Mouse (Mus musculus) neural tube, embryonic 14.5 days (tissue): ENCODE measurements at regions not wholly inside any gene's neighbourhood (a gene's known extent, or its start where the extent isn't known, plus 50 kb on each side); places are given as distances from the start of the nearest gene placed in this dataset.

Experiments used
- ATAC-seq: fragments of 200-750 bp; cut with Nextera tagmentation; 2 replicates; pipeline ENCODE4 v1.8.0; 2017; ENCODE audit warnings: low read depth, mild to moderate bottlenecking, moderate TSS enrichment, moderate library complexity
- H3K27ac ChIP-seq: fragments of 300-500 bp; sonication (generic); 2 replicates; pipeline ENCODE4 v1.5.1; 2014; ENCODE audit warnings: low read depth, mild to moderate bottlenecking, control low read depth, low read length, moderate library complexity, mixed read lengths
- H3K27me3 ChIP-seq: fragments of 300-500 bp; sonication (generic); 2 replicates; pipeline ENCODE4 v1.6.1; 2014; ENCODE audit warnings: low read length; ENCODE audit not compliant: control insufficient read depth, insufficient read depth
- H3K36me3 ChIP-seq: fragments of 300-500 bp; sonication (generic); 2 replicates; pipeline ENCODE4 v1.6.1; 2014; ENCODE audit warnings: low read length, mixed read lengths; ENCODE audit not compliant: control insufficient read depth, insufficient read depth
- H3K4me1 ChIP-seq: fragments of 300-500 bp; sonication (generic); 2 replicates; pipeline ENCODE4 v1.6.1; 2014; ENCODE audit warnings: low read length; ENCODE audit not compliant: control insufficient read depth, insufficient read depth
- H3K4me2 ChIP-seq: fragments of 300-500 bp; sonication (generic); 2 replicates; pipeline ENCODE4 v1.6.1; 2014; ENCODE audit warnings: mild to moderate bottlenecking, low read depth, low read length, control low read depth
- H3K4me3 ChIP-seq: fragments of 300-500 bp; sonication (generic); 2 replicates; pipeline ENCODE4 v1.5.1; 2014; ENCODE audit warnings: low read depth, low read length, control low read depth, mixed read lengths
- H3K9ac ChIP-seq: fragments of 300-500 bp; sonication (generic); replicated peaks from 2 replicates; pipeline ENCODE4 v1.6.1; 2014; ENCODE audit warnings: low read depth, mild to moderate bottlenecking, control low read depth, low read length, mixed read lengths
- H3K9me3 ChIP-seq: fragments of 300-500 bp; sonication (generic); 2 replicates; pipeline ENCODE4 v1.6.1; 2016; ENCODE audit warnings: low read length; ENCODE audit not compliant: control insufficient read depth
- WGBS: fragments of 180-500 bp; shearing (Covaris S2); extraction: QIAGEN DNeasy Blood & Tissue Kit; methylation state at CpG from one replicate; pipeline ENCODE4 v1.1.7; 2014; 5-methylcytosine and 5-hydroxymethylcytosine counted together

DNA sequence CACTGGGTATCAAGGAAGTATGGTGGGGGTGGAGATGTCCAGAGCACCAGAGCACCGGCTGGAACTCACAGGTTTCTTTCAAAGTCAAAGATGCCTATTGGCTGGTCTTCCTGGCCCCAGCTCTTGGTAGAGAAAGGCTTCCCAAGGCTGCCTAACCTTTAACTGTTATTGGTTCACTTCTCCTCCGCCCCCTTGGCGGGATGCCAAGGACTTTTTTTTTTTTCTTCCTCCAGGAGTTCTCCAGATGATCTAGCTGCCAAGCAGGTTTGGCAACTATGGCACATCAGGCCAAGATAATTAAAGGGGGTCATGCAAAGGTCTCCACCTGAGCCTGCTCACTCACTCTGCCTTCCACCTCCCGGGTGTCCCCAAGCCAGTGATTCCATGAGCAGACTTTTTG is 67.5 kb downstream of the Sc5d start:
- WGBS = 59% methylated on average over 4 of the region's 4 CpGs
- no peak for ATAC-seq
- no peak overlapping the region for H3K27ac ChIP-seq
- H3K36me3 ChIP-seq = no peaks in the 10 kb centered on the region
- H3K9me3 ChIP-seq = no peaks in the 10 kb centered on the region
- no peak overlapping the region for H3K4me3 ChIP-seq
- H3K27me3 ChIP-seq = no peaks in the 10 kb centered on the region
- no peaks in the 10 kb centered on the region for H3K4me1 ChIP-seq
- H3K4me2 ChIP-seq = no peak overlapping the region
- H3K9ac ChIP-seq = no peak overlapping the region

GRCm38 (mm10) chr9:42196110-42196509 is 67.9 kb downstream of the Sc5d start:
- ATAC-seq = no peak
- H3K4me2 ChIP-seq = no peak overlapping the region
- WGBS = 82% methylated on average over 6 of the region's 6 CpGs

DNA sequence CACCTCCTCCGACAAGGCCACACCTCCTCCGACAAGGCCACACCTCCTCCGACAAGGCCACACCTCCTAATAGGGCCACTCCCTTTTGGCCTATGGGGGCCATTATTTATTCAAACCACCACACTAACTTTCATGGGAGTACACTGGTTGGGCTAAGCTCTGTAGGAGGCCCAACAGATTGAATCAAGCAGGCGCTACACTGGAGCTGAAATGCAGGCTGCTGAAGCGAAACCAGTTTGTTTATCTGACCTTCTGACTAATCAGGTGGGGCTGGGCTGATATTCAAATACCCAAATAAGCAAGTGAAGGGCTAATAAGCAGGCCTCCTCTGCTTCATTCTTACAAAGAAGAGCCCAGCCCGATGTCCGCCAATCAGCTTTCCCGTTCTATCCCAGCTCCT is 68.4 kb downstream of the Sc5d start:
- Histone ChIP-seq H3K9ac (no peak overlapping the region), H3K27ac (no peak overlapping the region), H3K4me1 (no peaks in the 10 kb centered on the region), H3K4me2 (no peak overlapping the region), H3K9me3 (no peaks in the 10 kb centered on the region), H3K27me3 (no peaks in the 10 kb centered on the region), H3K36me3 (no peaks in the 10 kb centered on the region), H3K4me3 (no peak overlapping the region)
- no peak for ATAC-seq
- 80% methylated on average over 8 of the region's 8 CpGs for WGBS

More at GRCm38 (mm10) chr9:42196110-42196509, 67.9 kb downstream of the Sc5d start:
- no peaks in the 10 kb centered on the region for H3K9me3 ChIP-seq
- H3K9ac ChIP-seq = no peak overlapping the region
- H3K27ac ChIP-seq = no peak overlapping the region
- no peak overlapping the region for H3K4me3 ChIP-seq
- no peaks in the 10 kb centered on the region for H3K27me3 ChIP-seq
- H3K36me3 ChIP-seq = no peaks in the 10 kb centered on the region
- no peaks in the 10 kb centered on the region for H3K4me1 ChIP-seq

DNA sequence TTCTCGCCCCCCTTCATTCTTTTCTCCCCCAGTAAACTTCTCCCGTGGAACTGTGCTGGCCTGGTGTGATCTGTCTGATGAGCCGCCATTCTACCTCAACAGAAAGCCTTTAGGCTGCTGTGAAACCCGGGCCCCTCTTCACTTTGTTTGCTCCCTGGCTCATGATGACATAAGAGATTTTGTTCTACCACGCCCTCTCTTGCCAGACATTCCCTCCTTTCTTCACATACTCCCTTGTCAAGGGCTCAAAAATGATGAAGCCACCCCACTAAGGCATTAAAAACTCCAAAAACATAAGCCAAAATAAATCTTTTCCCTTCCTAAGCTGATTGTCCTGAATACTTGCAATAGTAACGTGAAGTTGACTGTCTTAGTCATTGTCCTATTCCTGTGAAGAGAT is 69.1 kb downstream of the Sc5d start:
- H3K9me3 ChIP-seq = no peaks in the 10 kb centered on the region
- H3K4me2 ChIP-seq = no peak overlapping the region
- H3K4me1 ChIP-seq = no peaks in the 10 kb centered on the region
- no peak overlapping the region for H3K27ac ChIP-seq
- no peak for ATAC-seq
- 88% methylated on average over 6 of the region's 6 CpGs for WGBS
- H3K9ac ChIP-seq = no peak overlapping the region
- no peaks in the 10 kb centered on the region for H3K36me3 ChIP-seq
- H3K4me3 ChIP-seq = no peak overlapping the region
- H3K27me3 ChIP-seq = no peaks in the 10 kb centered on the region

DNA sequence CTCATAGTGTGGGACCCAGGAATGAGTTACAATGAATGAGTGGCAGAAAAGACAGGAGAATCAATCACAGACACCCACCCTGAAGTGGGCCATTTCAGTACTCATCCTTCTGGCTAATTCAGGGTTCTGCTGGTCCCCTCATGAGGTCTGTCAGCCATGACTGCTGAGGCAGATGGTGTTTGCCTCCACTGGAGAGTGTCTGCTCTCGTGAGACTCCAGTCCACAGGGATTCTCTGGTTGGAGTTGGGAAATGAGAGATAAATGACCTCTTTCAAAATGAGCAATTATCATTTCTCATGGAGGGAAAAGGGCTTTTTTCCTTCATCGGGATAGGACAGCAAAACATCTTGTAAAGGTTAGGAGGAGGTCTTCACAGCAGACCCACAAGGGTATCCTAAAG is 69.9 kb downstream of the Sc5d start:
- Histone ChIP-seq H3K27ac (no peak overlapping the region), H3K9me3 (no peaks in the 10 kb centered on the region), H3K4me1 (no peaks in the 10 kb centered on the region), H3K9ac (no peak overlapping the region), H3K4me3 (no peak overlapping the region), H3K36me3 (no peaks in the 10 kb centered on the region), H3K27me3 (no peaks in the 10 kb centered on the region), H3K4me2 (no peak overlapping the region)
- no peak for ATAC-seq
- 48% methylated on average over 2 of the region's 2 CpGs for WGBS

DNA sequence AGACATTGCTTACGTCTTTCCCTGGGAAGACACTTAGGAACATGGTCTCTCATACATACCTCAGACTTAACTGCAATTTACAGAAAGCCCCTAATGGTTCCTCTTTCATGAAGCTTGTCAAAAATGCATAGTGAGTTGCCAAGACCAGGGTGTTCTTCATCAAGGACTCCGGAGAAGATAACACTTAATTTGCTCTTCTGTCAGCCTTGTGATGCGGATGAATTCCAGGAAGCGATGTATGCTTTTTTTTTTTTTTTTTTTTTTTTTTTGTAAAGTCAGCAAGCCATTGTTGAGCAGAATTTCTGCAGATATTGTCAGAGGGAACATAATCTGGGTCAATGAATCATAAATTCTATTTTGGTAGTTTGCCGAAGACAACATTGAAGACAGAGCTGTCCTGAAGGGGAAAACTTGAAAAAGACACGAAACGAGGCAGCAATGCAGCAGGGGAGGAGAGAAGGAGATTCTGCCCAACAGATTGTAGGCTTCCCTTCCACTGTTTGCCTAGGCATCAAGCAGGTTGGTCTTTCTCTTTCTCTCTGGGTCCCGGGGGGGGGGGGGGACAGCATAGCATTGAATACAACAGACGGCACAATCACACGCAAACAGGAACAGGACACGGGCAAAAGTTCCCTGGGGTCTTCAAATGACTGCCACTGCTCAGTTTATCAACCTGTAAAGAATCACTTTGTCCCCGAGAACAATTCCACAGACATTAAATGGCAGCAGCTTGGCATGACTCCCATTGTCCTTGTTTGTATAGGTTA is 69.1 kb upstream of the Sorl1 start:
- Histone ChIP-seq H3K9me3 (no peaks in the 10 kb centered on the region), H3K36me3 (no peaks in the 10 kb centered on the region), H3K4me2 (no peak overlapping the region), H3K4me1 (no peaks in the 10 kb centered on the region), H3K27me3 (no peaks in the 10 kb centered on the region), H3K4me3 (no peak overlapping the region), H3K9ac (no peak overlapping the region), H3K27ac (no peak overlapping the region)
- WGBS = 57% methylated on average over 12 of the region's 12 CpGs
- ATAC-seq = no peak

- Histone ChIP-seq H3K9ac (no peak overlapping the region), H3K4me3 (no peak overlapping the region), H3K27me3 (no peaks in the 10 kb centered on the region), H3K36me3 (no peaks in the 10 kb centered on the region), H3K27ac (no peak overlapping the region), H3K9me3 (no peaks in the 10 kb centered on the region), H3K4me1 (0 out of 2 replicates have a peak, but pooled peaks cover 12% of the 10 kb centered on the region), H3K4me2 (no peak overlapping the region)
- WGBS = 83% methylated on average over 6 of the region's 6 CpGs
- no peak for ATAC-seq
Observed at GRCm38 (mm10) chr9:42187371-42188228, 63.5 kb upstream of the Sorl1 start.

DNA sequence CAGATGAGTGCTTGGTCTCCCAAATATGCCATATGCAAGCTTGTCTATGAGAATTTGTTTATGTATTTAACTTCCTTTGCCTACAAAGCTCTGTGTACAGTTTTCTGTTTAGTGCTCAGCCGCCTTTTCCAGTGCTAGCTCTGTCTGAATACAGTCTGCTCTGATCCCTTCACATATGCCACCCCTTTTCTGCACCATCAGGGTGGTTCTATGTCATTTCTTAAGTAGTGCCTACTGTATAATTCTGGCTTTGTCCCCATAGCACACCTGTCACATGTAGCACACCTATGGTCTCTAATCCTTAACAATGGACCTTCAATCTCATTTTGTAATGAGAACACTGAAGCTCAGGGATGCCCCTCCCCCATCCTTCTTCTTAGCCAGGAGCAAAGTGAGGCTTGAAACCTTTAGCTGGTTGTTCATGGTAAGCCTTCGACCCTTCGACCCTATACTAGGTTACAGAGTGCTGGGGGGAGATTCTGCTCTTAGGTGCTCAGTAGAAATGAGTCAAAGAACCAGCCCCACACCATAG is 60.1 kb upstream of the Sorl1 start:
- Histone ChIP-seq H3K27me3 (no peaks in the 10 kb centered on the region), H3K4me2 (no peak overlapping the region), H3K27ac (no peak overlapping the region), H3K9me3 (no peaks in the 10 kb centered on the region), H3K9ac (no peak overlapping the region), H3K4me3 (no peak overlapping the region), H3K4me1 (0 out of 2 replicates have a peak, but pooled peaks cover 12% of the 10 kb centered on the region), H3K36me3 (no peaks in the 10 kb centered on the region)
- WGBS = 90% methylated on average over 3 of the region's 3 CpGs
- ATAC-seq = no peak

DNA sequence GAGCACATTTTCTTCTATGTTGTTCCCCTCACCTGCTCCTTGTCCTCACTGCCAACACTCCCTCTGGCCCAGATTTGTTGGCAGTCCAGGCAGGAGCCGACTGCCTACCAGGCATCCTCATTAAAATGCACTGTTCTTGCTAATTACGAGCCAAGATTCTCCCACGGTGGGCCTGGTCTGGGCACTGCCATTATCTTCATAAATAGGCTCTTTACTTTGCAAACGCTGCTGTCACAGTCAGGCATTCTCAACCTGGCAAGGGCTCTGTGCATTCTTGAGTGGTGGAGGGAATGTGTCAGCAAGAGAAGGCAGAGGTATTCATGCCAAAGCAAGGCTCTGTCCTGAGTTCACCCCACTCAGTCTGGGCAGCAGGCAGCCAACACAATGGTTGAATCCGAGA is 59.4 kb upstream of the Sorl1 start:
- no peak overlapping the region for H3K9ac ChIP-seq
- no peak overlapping the region for H3K4me3 ChIP-seq
- 18% methylated on average over 5 of the region's 5 CpGs for WGBS
- ATAC-seq = peak; percentile 55; the same call in 1 of the 2 replicates
- H3K9me3 ChIP-seq = no peaks in the 10 kb centered on the region
- H3K36me3 ChIP-seq = no peaks in the 10 kb centered on the region
- H3K4me2 ChIP-seq = no peak overlapping the region
- peak overlapping the region; percentile 35; the same call in 1 of the 2 replicates for H3K27ac ChIP-seq
- no peaks in the 10 kb centered on the region for H3K27me3 ChIP-seq
- H3K4me1 ChIP-seq = 0 out of 2 replicates have a peak, but pooled peaks cover 12% of the 10 kb centered on the region
